Mouse (Mus musculus): ENCODE results near the gene Pgm2l1. TPM values are rescaled to one million over a fixed set of nuclear protein-coding genes. Genes with fewer than 3 reads are reported as not detected.

Pgm2l1 gene
- polyA plus RNA-seq (2012; rRNA removed): 91.0 and 97.7 TPM in 2 replicates

DNA sequence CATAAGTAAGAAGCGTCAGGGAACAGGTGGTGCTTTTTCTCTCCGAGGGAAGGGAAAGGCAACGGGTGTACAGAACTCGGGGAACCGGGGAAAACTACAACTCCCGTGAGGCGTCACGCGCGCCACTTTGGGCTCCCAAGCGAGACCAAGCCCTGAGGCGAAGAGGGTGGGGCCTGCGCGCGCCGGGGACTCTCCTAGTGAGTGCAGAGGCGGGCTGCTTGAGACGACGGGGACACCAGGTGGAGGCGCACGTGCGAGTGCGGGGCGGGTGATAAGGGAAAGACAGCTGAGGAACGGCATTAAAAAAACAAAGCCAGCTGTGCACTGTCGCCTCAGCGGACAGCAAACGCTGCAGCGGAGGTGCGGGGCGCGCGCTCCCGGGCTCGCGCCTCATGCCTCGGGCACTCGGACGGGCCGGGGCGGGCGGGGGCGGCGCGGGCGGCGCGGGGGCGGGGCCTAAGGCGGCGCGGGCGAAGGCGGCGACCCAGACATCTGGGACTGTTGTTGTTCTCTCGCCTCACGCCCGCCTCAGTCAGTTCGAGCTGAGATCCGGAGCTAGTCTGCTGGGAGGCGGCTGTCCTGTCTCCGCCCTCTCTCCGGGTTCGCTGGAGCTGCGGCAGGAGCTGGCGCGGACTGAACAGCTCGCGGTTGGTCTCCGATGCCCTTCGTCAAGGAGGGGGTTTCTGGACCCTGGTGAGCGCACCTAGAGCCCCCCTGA lies at the start of gene Pgm2l1:
Gene Pgm2l1, plus strand, starts transcription at position 237 of the 718 bp plus-strand sequence.
- Histone ChIP-seq H3K4me1 (ENCODE audit: control insufficient read depth, insufficient read depth, low read length) (peaks cover 1% of the 10 kb centered on the region; the same call in 1 of the 2 replicates), H3K27ac (ENCODE audit: insufficient read depth, low read length) (peak within 1 kb of the TSS; percentile 89), H3K4me3 (ENCODE audit: insufficient read depth, low read length) (peak within 1 kb of the TSS; percentile 99)
- TF ChIP-seq CTCF (IDR thresholded peaks at IDR 0.05; ENCODE audit: extremely low read depth, insufficient read depth, low read length) (no peak), POLR2A (IDR thresholded peaks at IDR 0.05; ENCODE audit: extremely low read depth, insufficient read depth, low read length) (peak; percentile 73)

DNA sequence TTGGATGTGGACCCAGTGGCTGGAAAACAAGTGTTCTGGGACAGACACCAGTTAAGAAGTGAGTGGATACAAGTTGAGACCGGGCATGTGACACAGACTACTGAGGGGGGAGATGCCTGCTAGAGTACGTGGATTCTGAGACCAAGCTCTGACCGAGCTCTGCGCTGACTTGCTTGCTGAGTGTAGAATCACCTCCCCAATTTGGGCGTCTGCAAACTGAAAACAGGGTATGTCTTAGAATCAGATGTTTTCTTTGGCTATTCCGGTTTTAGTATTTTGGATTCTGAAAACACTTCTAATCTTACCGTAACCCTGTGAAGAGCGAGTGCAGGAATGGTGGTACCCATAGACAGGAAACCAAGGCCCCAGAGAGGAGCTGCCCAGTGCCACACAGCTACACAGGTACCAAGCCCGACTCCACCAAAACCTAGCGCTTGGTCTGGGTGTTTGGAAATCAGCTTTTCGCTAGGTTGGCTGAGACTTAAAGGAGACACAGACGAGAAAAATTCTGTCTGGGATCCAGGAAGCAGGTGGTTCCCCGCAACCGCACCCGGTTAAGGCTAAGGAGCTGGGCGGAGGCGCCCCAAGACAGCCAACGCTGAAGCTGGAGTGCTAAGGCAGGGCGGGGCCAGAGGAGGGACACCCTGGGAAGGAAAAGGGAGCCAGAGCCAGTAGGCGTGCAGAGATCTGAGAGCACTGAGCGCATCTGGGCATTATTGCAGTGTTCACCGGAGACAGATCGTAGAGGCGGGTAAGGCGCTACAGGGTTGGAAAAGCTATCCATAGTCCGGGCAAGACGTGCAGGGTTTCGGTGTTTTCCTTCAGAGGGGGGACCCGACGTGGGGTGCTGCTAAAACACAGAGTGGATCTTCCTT lies 48.9 kb upstream of the Pgm2l1 start:
- Histone ChIP-seq H3K27ac (ENCODE audit: insufficient read depth, low read length) (no peak overlapping the region), H3K4me1 (ENCODE audit: control insufficient read depth, insufficient read depth, low read length) (no peaks in the 10 kb centered on the region), H3K4me3 (ENCODE audit: insufficient read depth, low read length) (peak overlapping the region; percentile 20)
- TF ChIP-seq CTCF (IDR thresholded peaks at IDR 0.05; ENCODE audit: extremely low read depth, insufficient read depth, low read length) (no peak), POLR2A (IDR thresholded peaks at IDR 0.05; ENCODE audit: extremely low read depth, insufficient read depth, low read length) (no peak)

DNA sequence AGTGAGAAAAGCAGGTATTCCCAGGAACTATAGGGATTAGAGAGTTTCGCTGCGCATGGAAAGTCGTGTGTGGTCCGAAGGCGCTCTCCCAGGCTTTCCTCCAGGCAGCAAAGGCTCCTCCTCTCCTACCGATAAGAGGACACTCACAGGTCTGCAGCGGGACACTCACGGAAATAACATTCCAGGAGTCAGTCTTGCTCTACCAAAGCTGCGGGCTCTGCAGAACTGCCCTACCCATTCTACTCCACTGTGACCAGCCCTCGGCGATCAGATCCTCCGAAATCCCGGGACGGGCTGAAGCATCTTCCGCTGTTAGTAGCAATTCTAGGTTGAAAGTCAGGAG lies 48.3 kb upstream of the Pgm2l1 start:
- no peak for TF ChIP-seq POLR2A (IDR thresholded peaks at IDR 0.05; ENCODE audit: extremely low read depth, insufficient read depth, low read length)
- no peak for TF ChIP-seq CTCF (IDR thresholded peaks at IDR 0.05; ENCODE audit: extremely low read depth, insufficient read depth, low read length)
- Histone ChIP-seq H3K4me1 (ENCODE audit: control insufficient read depth, insufficient read depth, low read length) (no peaks in the 10 kb centered on the region), H3K4me3 (ENCODE audit: insufficient read depth, low read length) (peak overlapping the region; percentile 20), H3K27ac (ENCODE audit: insufficient read depth, low read length) (no peak overlapping the region)

DNA sequence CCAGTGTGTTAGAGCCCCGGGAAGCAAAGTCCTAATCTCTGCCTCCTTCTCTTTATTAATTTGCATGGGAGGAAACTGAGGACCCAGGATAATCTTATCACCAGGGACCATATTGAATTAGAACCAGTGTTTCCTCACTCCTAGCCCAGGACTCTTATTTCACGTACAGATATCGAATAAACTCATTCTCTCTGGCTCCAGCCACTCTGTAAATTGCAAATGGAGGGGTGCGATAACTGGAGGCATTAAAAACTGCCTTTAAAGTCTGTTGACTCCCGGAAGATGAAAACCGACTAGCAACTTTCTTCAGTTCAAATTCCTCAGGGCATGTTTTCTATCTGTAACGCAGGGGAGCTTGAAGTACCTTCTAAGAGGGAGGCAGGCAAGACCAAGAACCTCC lies 47.8 kb upstream of the Pgm2l1 start:
- Histone ChIP-seq H3K4me1 (ENCODE audit: control insufficient read depth, insufficient read depth, low read length) (no peaks in the 10 kb centered on the region), H3K27ac (ENCODE audit: insufficient read depth, low read length) (no peak overlapping the region), H3K4me3 (ENCODE audit: insufficient read depth, low read length) (no peak overlapping the region)
- TF ChIP-seq CTCF (IDR thresholded peaks at IDR 0.05; ENCODE audit: extremely low read depth, insufficient read depth, low read length): no peak
- no peak for TF ChIP-seq POLR2A (IDR thresholded peaks at IDR 0.05; ENCODE audit: extremely low read depth, insufficient read depth, low read length)

DNA sequence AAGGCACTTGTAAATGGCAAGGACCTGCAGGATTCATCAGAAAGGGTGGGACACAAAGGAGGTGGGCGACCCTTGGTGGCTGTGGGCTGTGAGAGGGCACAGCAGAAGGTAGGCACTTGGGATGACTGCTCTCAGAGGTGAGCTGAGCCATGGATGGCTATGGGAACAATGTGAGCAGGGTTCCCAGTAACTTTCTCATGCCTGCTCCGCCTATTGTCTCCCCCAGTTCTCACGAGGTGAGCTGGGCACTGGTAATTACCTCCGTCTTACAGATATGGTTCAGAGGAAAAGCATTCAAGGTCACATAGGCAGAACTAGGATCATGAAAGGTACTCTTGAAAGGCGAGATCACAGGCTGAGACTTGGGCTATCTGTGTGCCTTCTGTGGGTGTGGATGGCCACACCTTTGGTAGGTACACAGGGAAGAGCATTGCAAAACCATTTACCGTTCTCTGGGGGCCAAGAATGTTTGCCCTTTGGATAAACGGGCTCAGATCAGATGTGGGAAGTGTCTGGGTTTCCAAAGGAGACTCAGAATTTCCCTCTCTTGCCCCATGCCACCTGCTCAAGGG lies 47.3 kb upstream of the Pgm2l1 start:
- TF ChIP-seq POLR2A (IDR thresholded peaks at IDR 0.05; ENCODE audit: extremely low read depth, insufficient read depth, low read length) (no peak), CTCF (IDR thresholded peaks at IDR 0.05; ENCODE audit: extremely low read depth, insufficient read depth, low read length) (no peak)

DNA sequence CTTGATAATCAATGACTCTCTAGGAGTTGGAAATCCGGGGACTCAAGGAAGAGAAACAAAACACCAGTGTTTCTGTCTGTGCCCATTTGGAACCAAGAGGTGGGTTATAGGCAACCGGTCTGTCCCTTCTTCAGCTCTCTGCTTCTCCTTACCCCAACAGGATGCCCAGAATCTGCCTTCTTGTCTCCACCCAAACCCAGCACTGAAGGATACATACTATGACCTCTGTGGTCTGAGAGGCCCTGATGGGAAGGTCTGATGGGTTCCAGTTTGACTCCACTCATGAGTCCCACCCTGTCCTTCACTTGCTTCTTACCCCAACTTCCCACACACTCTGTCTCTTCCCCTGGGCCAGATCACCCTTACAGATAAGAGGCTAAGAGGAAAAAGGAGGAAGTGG lies 46.0 kb upstream of the Pgm2l1 start:
- Histone ChIP-seq H3K4me3 (ENCODE audit: insufficient read depth, low read length) (no peak overlapping the region), H3K4me1 (ENCODE audit: control insufficient read depth, insufficient read depth, low read length) (no peaks in the 10 kb centered on the region), H3K27ac (ENCODE audit: insufficient read depth, low read length) (no peak overlapping the region)
- no peak for TF ChIP-seq CTCF (IDR thresholded peaks at IDR 0.05; ENCODE audit: extremely low read depth, insufficient read depth, low read length)
- no peak for TF ChIP-seq POLR2A (IDR thresholded peaks at IDR 0.05; ENCODE audit: extremely low read depth, insufficient read depth, low read length)

More for the DNA sequence above, 47.3 kb upstream of the Pgm2l1 start:
- Histone ChIP-seq H3K27ac (ENCODE audit: insufficient read depth, low read length) (no peak overlapping the region), H3K4me3 (ENCODE audit: insufficient read depth, low read length) (no peak overlapping the region), H3K4me1 (ENCODE audit: control insufficient read depth, insufficient read depth, low read length) (no peaks in the 10 kb centered on the region)

DNA sequence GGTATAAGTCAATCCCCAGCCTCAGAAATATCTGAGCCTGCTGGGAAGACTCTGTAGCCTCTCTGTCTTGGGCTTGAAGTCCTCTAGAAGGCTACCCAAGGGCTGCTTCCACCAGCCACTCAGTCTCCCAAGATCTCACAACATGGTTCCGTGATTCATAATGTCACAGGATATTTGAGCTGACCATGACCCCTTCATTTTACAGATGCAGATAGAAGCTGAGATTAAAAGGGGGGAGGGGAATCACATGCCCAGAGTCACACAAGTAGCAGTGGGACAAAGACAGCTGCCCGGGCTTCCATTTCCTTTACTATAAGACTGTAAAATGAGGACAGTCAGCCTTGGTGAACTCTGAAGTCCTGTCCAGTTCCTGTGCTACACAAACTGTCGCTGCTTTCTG lies 45.6 kb upstream of the Pgm2l1 start:
- Histone ChIP-seq H3K4me3 (ENCODE audit: insufficient read depth, low read length) (no peak overlapping the region), H3K27ac (ENCODE audit: insufficient read depth, low read length) (no peak overlapping the region), H3K4me1 (ENCODE audit: control insufficient read depth, insufficient read depth, low read length) (no peaks in the 10 kb centered on the region)
- no peak for TF ChIP-seq POLR2A (IDR thresholded peaks at IDR 0.05; ENCODE audit: extremely low read depth, insufficient read depth, low read length)

DNA sequence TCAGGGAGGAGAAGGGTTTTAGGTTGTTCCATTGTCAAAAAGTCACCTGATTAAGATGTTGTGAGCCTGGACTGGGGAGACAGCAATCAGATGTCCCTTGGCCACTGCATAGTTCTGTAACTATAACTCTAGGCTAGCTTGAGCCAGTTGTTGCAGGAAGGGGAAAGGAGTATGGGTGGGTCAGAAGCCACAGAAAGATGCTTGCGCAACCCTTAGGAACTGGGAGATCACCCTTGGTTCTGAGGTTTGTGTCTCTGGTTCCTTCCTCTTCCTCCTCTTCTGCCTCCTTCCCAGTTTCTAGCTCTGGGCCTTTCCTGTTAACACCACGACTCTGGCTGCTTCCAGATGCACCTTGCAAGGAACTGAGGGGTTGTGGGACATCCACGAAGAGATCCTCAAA lies 44.8 kb upstream of the Pgm2l1 start:
- no peaks in the 10 kb centered on the region for H3K4me1 ChIP-seq (ENCODE audit: control insufficient read depth, insufficient read depth, low read length)
- TF ChIP-seq CTCF (IDR thresholded peaks at IDR 0.05; ENCODE audit: extremely low read depth, insufficient read depth, low read length) (no peak), POLR2A (IDR thresholded peaks at IDR 0.05; ENCODE audit: extremely low read depth, insufficient read depth, low read length) (no peak)
- no peak overlapping the region for H3K4me3 ChIP-seq (ENCODE audit: insufficient read depth, low read length)
- no peak overlapping the region for H3K27ac ChIP-seq (ENCODE audit: insufficient read depth, low read length)

DNA sequence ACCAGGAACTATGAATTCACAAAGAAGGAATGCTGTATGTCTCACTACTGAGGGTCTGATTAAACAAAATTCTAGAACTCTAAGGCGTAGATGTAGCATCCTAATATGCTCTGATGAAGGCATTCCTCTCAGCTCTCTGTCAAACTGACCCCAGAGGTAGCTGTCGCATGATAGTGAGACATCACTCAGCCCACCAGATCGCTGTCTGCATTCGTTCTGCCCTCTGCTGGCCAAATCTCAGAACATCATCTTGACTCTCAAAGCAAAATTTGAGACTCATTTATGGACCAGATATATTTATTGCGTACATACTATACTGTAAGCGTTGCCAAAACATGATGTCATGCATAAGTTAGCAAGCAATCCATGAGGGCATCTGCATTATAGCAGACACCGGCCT lies 39.6 kb upstream of the Pgm2l1 start:
- Histone ChIP-seq H3K27ac (ENCODE audit: insufficient read depth, low read length) (no peak overlapping the region), H3K4me1 (ENCODE audit: control insufficient read depth, insufficient read depth, low read length) (no peaks in the 10 kb centered on the region), H3K4me3 (ENCODE audit: insufficient read depth, low read length) (no peak overlapping the region)
- TF ChIP-seq CTCF (IDR thresholded peaks at IDR 0.05; ENCODE audit: extremely low read depth, insufficient read depth, low read length) (peak; percentile 80), POLR2A (IDR thresholded peaks at IDR 0.05; ENCODE audit: extremely low read depth, insufficient read depth, low read length) (no peak)

Measured in cortical plate, adult 2 months (tissue).